Mouse (Mus musculus) limb, embryonic 14.5 days (tissue): ENCODE data around the gene Zbtb16. TPM values are rescaled to one million over a fixed set of nuclear protein-coding genes. Genes with fewer than 3 reads are reported as not detected.

Experiments
- ATAC-seq: fragments of 200-750 bp; cut with Nextera tagmentation; 2 replicates; pipeline ENCODE4 v1.8.0; 2017; ENCODE audit warnings: low read depth, moderate number of reproducible peaks, moderate TSS enrichment; ENCODE audit not compliant: low FRiP score
- DNase-seq: peaks from one replicate; pipeline ENCODE4 v3.0.0-alpha.2; 2015; ENCODE audit warnings: low spot score
- H3K27ac ChIP-seq: fragments of 300-500 bp; sonication (generic); replicated peaks from 2 replicates; pipeline ENCODE4 v1.5.1; 2014; ENCODE audit warnings: low read depth, mild to moderate bottlenecking, low read length, moderate library complexity, mixed read lengths
- H3K27me3 ChIP-seq: fragments of 300-500 bp; sonication (generic); 2 replicates; pipeline ENCODE4 v1.6.1; 2014; ENCODE audit warnings: low read length, mixed read lengths; ENCODE audit not compliant: control insufficient read depth, insufficient read depth
- H3K36me3 ChIP-seq: fragments of 300-500 bp; sonication (generic); 2 replicates; pipeline ENCODE4 v1.6.1; 2014; ENCODE audit warnings: mild to moderate bottlenecking, low read length, moderate library complexity, mixed read lengths; ENCODE audit not compliant: control insufficient read depth, insufficient read depth
- H3K4me1 ChIP-seq: fragments of 300-500 bp; sonication (generic); 2 replicates; pipeline ENCODE4 v1.6.1; 2014; ENCODE audit warnings: antibody characterized with exemption, low read length, mixed read lengths; ENCODE audit not compliant: control insufficient read depth, insufficient read depth
- H3K4me2 ChIP-seq: fragments of 300-500 bp; sonication (generic); replicated peaks from 2 replicates; pipeline ENCODE4 v1.6.1; 2014; ENCODE audit warnings: low read depth, mild to moderate bottlenecking, low read length, moderate library complexity; ENCODE audit not compliant: severe bottlenecking
- H3K4me3 ChIP-seq: fragments of 300-500 bp; sonication (generic); replicated peaks from 2 replicates; pipeline ENCODE4 v1.5.1; 2014; ENCODE audit warnings: low read length
- H3K9ac ChIP-seq: fragments of 300-500 bp; sonication (generic); 2 replicates; pipeline ENCODE4 v1.6.1; 2014; ENCODE audit warnings: mild to moderate bottlenecking, low read depth, low read length, moderate library complexity; ENCODE audit not compliant: severe bottlenecking
- H3K9me3 ChIP-seq: fragments of 300-500 bp; sonication (generic); 2 replicates; pipeline ENCODE4 v1.6.1; 2016; ENCODE audit warnings: low read length; ENCODE audit not compliant: control insufficient read depth
- POLR2A ChIP-seq: fragments of 200-500 bp; IDR thresholded peaks from 2 replicates; pipeline ENCODE4 v1.8.0; 2012; ENCODE audit warnings: inconsistent platforms, mild to moderate bottlenecking, moderate library complexity, borderline replicate concordance; ENCODE audit not compliant: insufficient read depth, insufficient read length; ENCODE audit errors: extremely low read depth
- WGBS: fragments of 180-500 bp; shearing (Covaris S2); extraction: QIAGEN DNeasy Blood & Tissue Kit; methylation state at CpG from one replicate; pipeline ENCODE4 v1.1.7; 2014; 5-methylcytosine and 5-hydroxymethylcytosine counted together
- polyA plus RNA-seq, 2 experiments: library from polyadenylated mRNA; depleted of rRNA in 1 of 2; stranded (reverse) in 1 of 2; unstranded in 1 of 2; fragments of >200 nt; fragmentation: Nextera tagmentation in 1 of 2; extraction: Ambion mirVana in 1 of 2; gene quantifications; 2 replicates each; pipeline versions ENCODE4 v1.2.1 to v1.2.3; 2012 to 2014

Gene Zbtb16
- polyA plus RNA-seq (2012; rRNA removed) = 0.60 and 0.91 TPM in 2 replicates
- 1.3 and 1.9 TPM in 2 replicates for polyA plus RNA-seq (2014; fragmentation: Nextera tagmentation; extraction: Ambion mirVana)

GRCm38 (mm10) chr9:48835631-48836565 is at the start of gene Zbtb16:
Gene Zbtb16, minus strand, starts transcription at chr9:48836222.
- Histone ChIP-seq H3K27ac (no peak within 1 kb of the TSS), H3K9me3 (no peaks in the 10 kb centered on the region), H3K4me1 (peaks cover 20% of the 10 kb centered on the region), H3K36me3 (no peaks in the 10 kb centered on the region), H3K9ac (peak within 1 kb of the TSS; percentile 52), H3K27me3 (peaks cover 70% of the 10 kb centered on the region), H3K4me2 (peak within 1 kb of the TSS; percentile 97), H3K4me3 (peak within 1 kb of the TSS; percentile 55)
- 0 out of 2 replicates have a peak, but pooled peaks have one; percentile 10 for TF ChIP-seq POLR2A
- DNase-seq (peak; percentile 57), ATAC-seq (peak; percentile 82)
- WGBS = under 1% methylated on average over 44 of the region's 78 CpGs

GRCm38 (mm10) chr9:48872896-48873295 is 36.9 kb upstream of the Zbtb16 start:
- no peaks in the 10 kb centered on the region for H3K9me3 ChIP-seq
- no peak overlapping the region for H3K9ac ChIP-seq
- no peak for TF ChIP-seq POLR2A
- no peak overlapping the region for H3K27ac ChIP-seq
- 65% methylated on average over 8 of the region's 8 CpGs for WGBS
- H3K27me3 ChIP-seq = peaks cover 12% of the 10 kb centered on the region
- H3K4me2 ChIP-seq = no peak overlapping the region
- no peaks in the 10 kb centered on the region for H3K36me3 ChIP-seq
- ATAC-seq = no peak
- H3K4me3 ChIP-seq = no peak overlapping the region
- H3K4me1 ChIP-seq = no peaks in the 10 kb centered on the region
- DNase-seq = no peak

- Histone ChIP-seq H3K27me3 (peaks cover 18% of the 10 kb centered on the region), H3K4me1 (peaks cover 5% of the 10 kb centered on the region; the same call in 1 of the 2 replicates), H3K27ac (no peak overlapping the region), H3K9me3 (no peaks in the 10 kb centered on the region), H3K36me3 (no peaks in the 10 kb centered on the region), H3K4me3 (no peak overlapping the region), H3K9ac (no peak overlapping the region), H3K4me2 (no peak overlapping the region)
- DNase-seq = no peak
- TF ChIP-seq POLR2A = no peak
- no peak for ATAC-seq
- 30% methylated on average over 12 of the region's 12 CpGs for WGBS
These were observed 30.6 kb upstream of the Zbtb16 start for GRCm38 (mm10) chr9:48866523-48867121.

- Histone ChIP-seq H3K27ac (no peak overlapping the region), H3K9ac (no peak overlapping the region), H3K9me3 (no peaks in the 10 kb centered on the region), H3K4me3 (no peak overlapping the region), H3K36me3 (no peaks in the 10 kb centered on the region), H3K4me1 (peaks cover 5% of the 10 kb centered on the region; the same call in 1 of the 2 replicates), H3K4me2 (no peak overlapping the region), H3K27me3 (peaks cover 16% of the 10 kb centered on the region)
- no peak for DNase-seq
- ATAC-seq = no peak
- 50% methylated on average over 9 of the region's 9 CpGs for WGBS
- TF ChIP-seq POLR2A = no peak
These were observed 29.2 kb upstream of the Zbtb16 start for GRCm38 (mm10) chr9:48865235-48865634.

DNA sequence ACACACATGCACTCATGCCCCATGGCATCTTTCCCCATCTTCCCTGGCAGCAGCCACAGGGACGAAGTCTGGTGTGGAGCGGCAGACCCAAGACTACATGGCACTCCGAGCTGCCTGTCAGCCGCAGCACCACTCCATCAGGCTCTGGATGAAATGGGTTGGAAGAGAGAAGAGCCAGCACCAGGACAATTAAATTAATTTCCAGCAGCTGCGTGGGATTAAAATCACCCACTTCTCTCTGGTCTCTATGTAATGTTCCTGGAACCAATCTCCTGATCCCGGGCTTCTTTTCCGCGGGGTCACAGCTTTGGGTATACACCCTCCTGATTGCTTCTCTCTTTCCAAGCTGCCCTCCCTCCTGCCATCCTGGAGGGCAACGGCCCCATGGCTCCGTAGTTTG is 25.5 kb upstream of the Zbtb16 start:
- no peak overlapping the region for H3K4me3 ChIP-seq
- peaks cover 15% of the 10 kb centered on the region; the same call in 1 of the 2 replicates for H3K27me3 ChIP-seq
- no peak for DNase-seq
- no peak overlapping the region for H3K4me2 ChIP-seq
- H3K36me3 ChIP-seq = no peaks in the 10 kb centered on the region
- WGBS = 83% methylated on average over 10 of the region's 10 CpGs
- H3K9me3 ChIP-seq = no peaks in the 10 kb centered on the region
- H3K27ac ChIP-seq = no peak overlapping the region
- no peaks in the 10 kb centered on the region for H3K4me1 ChIP-seq
- no peak for TF ChIP-seq POLR2A
- no peak for ATAC-seq
- no peak overlapping the region for H3K9ac ChIP-seq
